Mouse (Mus musculus): ENCODE results near the gene Gpd1l. TPM values are rescaled to one million over a fixed set of nuclear protein-coding genes. Genes with fewer than 3 reads are reported as not detected.
A peak's percentile ranks its signal among the peaks of the same experiment; 100 is the strongest.

Gpd1l gene
- polyA plus RNA-seq, 1 experiment from 2014 or later, result 30.7 TPM

GRCm38 (mm10) chr9:114952866-114953265, 19.1 kb upstream of the Gpd1l start:
- Histone ChIP-seq H3K9ac (no peak overlapping the region), H3K27ac (replicated peaks) (no peak overlapping the region), H3K4me3 (no peak overlapping the region), H3K4me2 (no peak overlapping the region), H3K4me1 (replicated peaks) (no peaks in the 10 kb centered on the region), H3K36me3 (no peaks in the 10 kb centered on the region), H3K9me3 (no peaks in the 10 kb centered on the region), H3K27me3 (no peaks in the 10 kb centered on the region)
- ATAC-seq (ENCODE audit: low read depth), result no peak
- 43% methylated on average over 1 of the region's 1 CpGs for WGBS

- no peak overlapping the region for H3K27ac ChIP-seq (replicated peaks)
- H3K4me2 ChIP-seq, result no peak overlapping the region
- no peak overlapping the region for H3K9ac ChIP-seq
- no peak for ATAC-seq (ENCODE audit: low read depth)
- no peaks in the 10 kb centered on the region for H3K4me1 ChIP-seq (replicated peaks)
- H3K36me3 ChIP-seq, result no peaks in the 10 kb centered on the region
- no peaks in the 10 kb centered on the region for H3K27me3 ChIP-seq
- 56% methylated on average over 5 of the region's 5 CpGs for WGBS
- H3K9me3 ChIP-seq, result no peaks in the 10 kb centered on the region
- H3K4me3 ChIP-seq, result no peak overlapping the region
These were observed 14.6 kb upstream of the Gpd1l start for GRCm38 (mm10) chr9:114948395-114948794.

DNA sequence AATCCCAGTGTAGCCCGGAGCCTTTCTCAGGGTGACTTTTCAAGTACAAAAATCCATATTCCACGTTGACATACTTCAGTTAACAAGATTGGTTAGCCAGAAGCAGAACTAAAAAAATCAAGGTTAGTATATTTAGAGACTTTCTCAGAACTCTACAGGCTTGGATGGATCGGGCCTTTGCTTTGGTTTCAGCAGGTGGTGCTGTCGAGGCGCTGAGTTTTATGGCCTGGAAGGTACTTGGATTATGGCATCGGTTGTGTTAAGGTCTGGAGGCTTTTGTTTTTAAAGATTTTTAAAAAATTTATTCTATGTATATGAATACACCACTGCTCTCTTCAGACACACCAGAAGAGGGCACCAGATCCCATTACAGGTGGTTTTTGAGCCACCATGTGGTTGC, 11.8 kb upstream of the Gpd1l start:
- H3K4me2 ChIP-seq, result no peak overlapping the region
- H3K9ac ChIP-seq, result no peak overlapping the region
- no peak overlapping the region for H3K27ac ChIP-seq (replicated peaks)
- WGBS, result 85% methylated on average over 6 of the region's 6 CpGs
- no peaks in the 10 kb centered on the region for H3K27me3 ChIP-seq
- H3K9me3 ChIP-seq, result 0 out of 2 replicates have a peak, but pooled peaks cover 3% of the 10 kb centered on the region
- no peak for ATAC-seq (ENCODE audit: low read depth)
- no peak overlapping the region for H3K4me3 ChIP-seq
- no peaks in the 10 kb centered on the region for H3K4me1 ChIP-seq (replicated peaks)
- no peaks in the 10 kb centered on the region for H3K36me3 ChIP-seq

- ATAC-seq (ENCODE audit: low read depth), result no peak
- Histone ChIP-seq H3K4me2 (no peak overlapping the region), H3K4me3 (no peak overlapping the region), H3K4me1 (replicated peaks) (no peaks in the 10 kb centered on the region), H3K27me3 (no peaks in the 10 kb centered on the region), H3K36me3 (no peaks in the 10 kb centered on the region), H3K9ac (no peak overlapping the region), H3K9me3 (0 out of 2 replicates have a peak, but pooled peaks cover 3% of the 10 kb centered on the region), H3K27ac (replicated peaks) (no peak overlapping the region)
- 86% methylated on average over 3 of the region's 3 CpGs for WGBS
These were observed 10.9 kb upstream of the Gpd1l start for GRCm38 (mm10) chr9:114944642-114945041.

DNA sequence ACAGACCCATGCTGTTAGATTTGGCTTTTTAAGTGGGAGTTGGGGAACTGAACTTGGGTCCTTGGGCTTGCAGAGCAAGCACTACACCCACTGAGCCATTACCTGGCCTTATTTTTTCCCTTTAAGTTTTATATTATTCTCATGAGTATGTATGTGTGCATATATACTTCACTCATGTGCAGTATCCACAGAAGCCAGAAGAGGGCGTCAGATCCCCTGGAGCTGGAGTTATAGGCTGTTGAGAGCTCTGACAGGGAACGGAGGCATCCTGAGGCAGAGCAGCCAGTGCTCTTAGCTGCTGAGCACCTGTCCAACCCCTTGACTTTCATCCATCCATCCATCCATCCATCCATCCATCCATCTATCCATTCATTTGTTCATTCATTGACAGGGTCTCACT, 2.9 kb upstream of the Gpd1l start:
- H3K4me1 ChIP-seq (replicated peaks), result peaks cover 14% of the 10 kb centered on the region
- no peaks in the 10 kb centered on the region for H3K36me3 ChIP-seq
- no peak overlapping the region for H3K4me3 ChIP-seq
- no peak overlapping the region for H3K27ac ChIP-seq (replicated peaks)
- H3K4me2 ChIP-seq, result no peak overlapping the region
- no peak overlapping the region for H3K9ac ChIP-seq
- no peaks in the 10 kb centered on the region for H3K9me3 ChIP-seq
- 79% methylated on average over 2 of the region's 2 CpGs for WGBS
- H3K27me3 ChIP-seq, result no peaks in the 10 kb centered on the region
- no peak for ATAC-seq (ENCODE audit: low read depth)

DNA sequence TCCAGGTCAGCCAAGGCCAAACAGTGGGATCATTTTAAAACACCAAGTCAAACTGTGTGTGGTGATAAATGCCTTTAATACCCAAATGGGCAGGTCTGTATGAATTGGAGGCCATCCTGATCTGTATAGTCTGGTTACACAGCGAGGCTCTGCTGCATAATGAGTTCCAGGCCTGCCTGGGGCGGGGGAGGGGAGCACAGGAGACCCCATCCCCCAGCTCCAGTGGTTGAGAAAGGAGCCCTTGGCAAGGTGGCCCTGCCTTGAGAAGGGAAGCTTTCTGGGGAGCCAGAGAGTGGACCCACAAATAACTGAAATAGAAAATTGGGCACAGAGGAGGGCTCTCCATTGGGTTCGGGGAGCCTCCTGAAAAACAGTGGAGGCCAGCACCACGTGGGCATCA, 1.5 kb upstream of the Gpd1l start:
- Histone ChIP-seq H3K27me3 (no peaks in the 10 kb centered on the region), H3K36me3 (no peaks in the 10 kb centered on the region), H3K4me3 (no peak overlapping the region), H3K27ac (replicated peaks) (no peak overlapping the region), H3K4me1 (replicated peaks) (peaks cover 17% of the 10 kb centered on the region), H3K9ac (no peak overlapping the region), H3K4me2 (no peak overlapping the region), H3K9me3 (no peaks in the 10 kb centered on the region)
- 78% methylated on average over 4 of the region's 4 CpGs for WGBS
- no peak for ATAC-seq (ENCODE audit: low read depth)

DNA sequence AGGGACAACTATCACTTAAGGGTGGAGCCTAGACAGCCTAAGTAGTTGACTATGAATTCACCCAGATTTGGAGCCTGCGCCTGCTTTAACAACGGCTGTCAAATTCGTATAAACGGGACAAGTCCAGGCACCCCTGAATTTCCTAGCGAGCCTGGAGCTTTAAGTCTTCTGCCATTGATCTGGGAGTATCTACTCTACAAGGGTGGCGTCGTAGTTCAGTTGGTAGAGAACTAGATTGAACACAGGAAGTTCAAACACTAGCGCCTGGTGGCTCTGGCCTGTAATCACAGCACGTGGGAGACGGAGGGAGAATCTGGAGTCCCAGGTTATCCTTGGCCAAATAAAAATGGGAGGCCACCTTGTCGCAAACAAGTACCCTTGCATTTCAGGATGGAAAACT, 444 bp upstream of the Gpd1l start:
- ATAC-seq (ENCODE audit: low read depth), result no peak; the same call in 1 of the 2 replicates
- H3K4me3 ChIP-seq, result peak overlapping the region; percentile 57

DNA sequence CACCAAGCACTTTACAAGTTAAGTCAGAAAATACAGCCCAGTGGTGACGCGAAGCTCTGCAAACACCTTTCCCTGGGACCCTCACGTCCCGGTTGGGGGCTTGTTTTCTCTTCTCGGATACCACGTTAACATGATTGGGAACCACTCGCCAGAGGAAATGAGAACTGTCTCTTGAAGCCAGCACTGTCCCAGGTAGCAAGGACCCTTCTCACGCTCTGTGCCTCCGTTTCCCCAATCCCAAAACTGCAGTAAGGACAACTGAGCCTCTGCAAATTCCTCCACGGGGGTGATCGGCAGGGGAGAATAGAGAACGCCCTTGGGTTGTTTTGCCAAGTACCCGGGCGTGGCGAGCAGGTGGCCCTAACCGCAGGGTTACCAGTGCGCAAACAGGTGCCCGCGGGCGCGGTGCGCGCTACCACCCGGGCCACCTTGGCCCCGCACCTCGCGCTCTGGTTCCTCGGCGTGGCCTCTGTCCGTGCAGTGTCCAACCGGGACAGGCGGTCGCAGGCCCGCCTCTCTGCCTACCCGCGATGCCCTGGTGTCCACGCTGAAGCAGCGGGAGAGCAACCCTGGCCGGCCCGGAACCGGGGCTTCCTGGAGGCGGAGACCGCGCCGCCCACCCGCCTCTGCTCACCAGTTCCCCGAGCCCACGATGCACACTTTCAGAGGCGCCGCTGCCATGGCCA, 607 bp downstream of the Gpd1l start:
- under 1% methylated on average over 49 of the region's 50 CpGs for WGBS
- H3K9me3 ChIP-seq, result no peaks in the 10 kb centered on the region
- peak; percentile 68 for ATAC-seq (ENCODE audit: low read depth)
- no peaks in the 10 kb centered on the region for H3K27me3 ChIP-seq
- H3K4me1 ChIP-seq (replicated peaks), result peaks cover 17% of the 10 kb centered on the region
- H3K4me3 ChIP-seq, result peak overlapping the region; percentile 57
- peak overlapping the region; percentile 75 for H3K9ac ChIP-seq
- H3K27ac ChIP-seq (replicated peaks), result peak overlapping the region; percentile 73
- H3K36me3 ChIP-seq, result no peaks in the 10 kb centered on the region
- peak overlapping the region; percentile 78 for H3K4me2 ChIP-seq

More for the DNA sequence above, 444 bp upstream of the Gpd1l start:
- no peak overlapping the region for H3K9ac ChIP-seq
- peak overlapping the region; percentile 78 for H3K4me2 ChIP-seq
- no peaks in the 10 kb centered on the region for H3K36me3 ChIP-seq
- H3K27me3 ChIP-seq, result no peaks in the 10 kb centered on the region
- peaks cover 17% of the 10 kb centered on the region for H3K4me1 ChIP-seq (replicated peaks)
- no peak overlapping the region for H3K27ac ChIP-seq (replicated peaks)
- 68% methylated on average over 11 of the region's 11 CpGs for WGBS
- no peaks in the 10 kb centered on the region for H3K9me3 ChIP-seq

DNA sequence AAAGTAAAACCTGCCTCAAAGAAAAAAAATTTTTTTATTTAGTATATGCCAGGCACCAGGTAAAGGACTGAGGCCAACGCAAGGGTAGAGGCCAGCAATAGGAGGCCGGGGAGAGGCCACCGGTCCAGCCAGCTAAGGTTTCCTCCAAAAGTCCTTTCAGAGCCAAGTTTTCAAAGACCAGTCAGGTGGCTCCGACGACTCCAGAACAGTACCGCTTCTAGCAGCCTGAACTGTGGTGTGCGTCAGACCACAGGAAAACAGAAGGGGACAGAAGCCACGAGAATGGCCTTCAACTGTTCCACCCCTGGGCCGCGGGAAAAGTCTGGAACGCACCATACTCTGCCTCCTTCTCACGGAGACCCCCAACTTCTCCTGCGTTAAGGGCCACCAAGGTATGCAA, 1.2 kb downstream of the Gpd1l start:
- no peak for ATAC-seq (ENCODE audit: low read depth)
- Histone ChIP-seq H3K4me1 (replicated peaks) (peaks cover 17% of the 10 kb centered on the region), H3K9ac (peak overlapping the region; percentile 75), H3K4me3 (peak overlapping the region; percentile 57), H3K9me3 (no peaks in the 10 kb centered on the region), H3K27me3 (no peaks in the 10 kb centered on the region), H3K36me3 (no peaks in the 10 kb centered on the region), H3K4me2 (peak overlapping the region; percentile 78), H3K27ac (replicated peaks) (no peak overlapping the region)
- 21% methylated on average over 13 of the region's 13 CpGs for WGBS

DNA sequence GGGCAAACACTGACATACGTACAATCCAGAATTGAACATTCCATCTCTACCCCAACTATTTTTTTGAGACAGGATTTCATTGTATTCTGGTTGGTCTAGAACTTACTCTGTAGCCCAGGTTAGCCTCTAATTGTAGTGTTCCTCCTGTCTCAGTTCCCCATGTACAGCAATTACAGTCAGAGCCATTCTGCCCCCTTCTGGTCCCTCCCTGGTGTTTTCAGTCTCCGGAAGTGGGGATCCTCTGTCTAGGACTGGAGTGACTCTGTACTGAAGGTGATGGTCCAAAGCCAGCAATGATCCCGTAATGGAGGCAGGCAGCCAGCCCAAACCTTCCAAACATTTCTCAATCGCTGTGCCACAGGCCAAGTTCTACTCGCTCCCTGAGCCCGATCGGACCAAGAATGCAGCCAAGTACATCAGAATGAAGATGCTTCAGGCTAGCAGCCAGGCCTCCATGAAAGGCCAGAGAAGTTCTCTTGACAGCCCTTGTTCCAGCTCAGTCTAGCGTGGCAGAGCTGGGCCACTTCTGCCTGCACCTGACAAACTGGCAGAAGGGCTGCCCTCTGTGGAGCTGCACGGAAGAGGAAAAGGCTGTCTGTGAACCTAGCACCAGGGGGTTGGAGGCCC, 3.2 kb downstream of the Gpd1l start:
- H3K27ac ChIP-seq (replicated peaks), result no peak overlapping the region
- whole genome bisulfite sequencing, result 83% methylated on average over 9 of the region's 9 CpGs
- ATAC-seq (ENCODE audit: low read depth), result no peak

DNA sequence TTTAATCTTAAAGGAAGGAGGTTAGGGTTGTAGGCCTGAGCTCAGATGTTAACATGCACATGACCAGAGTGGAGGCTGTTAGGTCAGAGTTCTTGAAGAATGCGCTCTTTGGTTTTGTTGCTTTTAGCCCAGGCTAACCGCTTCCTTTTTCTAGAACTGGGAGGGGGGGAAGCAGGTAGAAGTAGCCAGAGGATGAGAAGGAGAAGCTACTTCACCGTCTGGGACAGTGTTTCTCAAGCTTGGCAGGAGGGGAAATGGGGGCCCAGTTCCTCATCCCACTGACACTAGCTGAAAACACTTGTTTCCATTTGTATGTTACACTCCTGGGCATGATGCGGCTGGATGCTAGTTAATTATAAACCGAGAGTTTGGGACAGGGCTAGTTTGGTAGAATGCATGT, 8.2 kb downstream of the Gpd1l start:
- Histone ChIP-seq H3K4me1 (replicated peaks) (peaks cover 19% of the 10 kb centered on the region), H3K9me3 (no peaks in the 10 kb centered on the region), H3K4me3 (no peak overlapping the region), H3K4me2 (no peak overlapping the region), H3K36me3 (no peaks in the 10 kb centered on the region), H3K9ac (no peak overlapping the region), H3K27me3 (no peaks in the 10 kb centered on the region), H3K27ac (replicated peaks) (no peak overlapping the region)
- 86% methylated on average over 5 of the region's 5 CpGs for WGBS
- no peak for ATAC-seq (ENCODE audit: low read depth)

More for the DNA sequence above, 3.2 kb downstream of the Gpd1l start:
- Histone ChIP-seq H3K4me3 (no peak overlapping the region), H3K9ac (no peak overlapping the region), H3K9me3 (no peaks in the 10 kb centered on the region), H3K36me3 (no peaks in the 10 kb centered on the region), H3K4me1 (replicated peaks) (peaks cover 17% of the 10 kb centered on the region), H3K27me3 (no peaks in the 10 kb centered on the region), H3K4me2 (no peak overlapping the region)

DNA sequence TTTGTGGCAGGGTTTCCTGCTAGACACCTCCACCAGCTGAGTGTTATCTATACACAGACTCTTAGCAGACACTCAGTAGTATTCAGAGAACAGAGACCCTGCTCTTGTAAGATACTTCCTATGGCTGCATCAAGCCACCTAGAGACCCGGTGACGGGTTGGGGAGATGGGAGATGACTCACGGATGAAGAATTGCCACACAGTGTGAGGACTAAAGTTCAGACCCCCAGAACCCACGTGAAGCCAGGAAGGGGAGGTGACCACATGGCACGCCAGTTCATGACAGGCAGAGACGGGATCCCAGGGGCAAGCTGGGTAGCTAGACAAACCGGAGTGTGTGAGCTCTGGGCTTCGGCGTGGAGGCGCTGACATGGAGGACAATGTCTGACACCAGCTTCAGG, 8.7 kb downstream of the Gpd1l start:
- 83% methylated on average over 10 of the region's 10 CpGs for WGBS
- no peak for ATAC-seq (ENCODE audit: low read depth)
- no peak overlapping the region for H3K4me2 ChIP-seq
- H3K27me3 ChIP-seq, result no peaks in the 10 kb centered on the region
- no peak overlapping the region for H3K9ac ChIP-seq
- H3K9me3 ChIP-seq, result no peaks in the 10 kb centered on the region
- H3K36me3 ChIP-seq, result no peaks in the 10 kb centered on the region
- no peak overlapping the region for H3K27ac ChIP-seq (replicated peaks)
- H3K4me1 ChIP-seq (replicated peaks), result peaks cover 19% of the 10 kb centered on the region
- H3K4me3 ChIP-seq, result no peak overlapping the region
